Mouse (Mus musculus): ENCODE measurements at regions not wholly inside any gene's neighbourhood (a gene's known extent, or its start where the extent isn't known, plus 50 kb on each side); places are given as distances from the start of the nearest gene placed in this dataset.
"Not testable (repeated sequence)": the region's sequence is repeated elsewhere in the genome, so short reads cannot be mapped to it uniquely, and the experiment has no call there.

DNA sequence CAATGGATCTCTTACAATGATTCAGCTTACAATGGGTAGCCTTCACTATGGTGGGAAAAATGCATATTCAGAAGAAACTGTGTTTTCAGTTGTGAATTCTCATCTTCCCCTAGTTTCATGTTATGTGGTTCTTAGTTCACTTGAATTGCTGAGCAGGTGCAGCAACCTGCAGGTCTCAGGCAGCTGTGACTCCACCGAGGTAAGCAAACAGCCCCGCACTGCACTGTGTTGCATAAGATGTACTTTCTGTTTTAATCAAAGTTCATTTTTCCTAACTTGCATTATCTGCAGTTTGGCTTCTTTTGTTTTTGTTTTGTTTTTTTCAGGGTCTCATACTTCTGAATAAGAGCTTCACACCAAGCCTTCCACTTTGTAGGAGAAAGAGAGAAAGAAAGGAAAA lies 326.8 kb upstream of the Nectin3 start:
- intact Hi-C loops (cut with DNase I): no loop called here
- DNase-seq (ENCODE audit: extremely low spot score in 1 of 2, low spot score in 2 of 2): no peak

DNA sequence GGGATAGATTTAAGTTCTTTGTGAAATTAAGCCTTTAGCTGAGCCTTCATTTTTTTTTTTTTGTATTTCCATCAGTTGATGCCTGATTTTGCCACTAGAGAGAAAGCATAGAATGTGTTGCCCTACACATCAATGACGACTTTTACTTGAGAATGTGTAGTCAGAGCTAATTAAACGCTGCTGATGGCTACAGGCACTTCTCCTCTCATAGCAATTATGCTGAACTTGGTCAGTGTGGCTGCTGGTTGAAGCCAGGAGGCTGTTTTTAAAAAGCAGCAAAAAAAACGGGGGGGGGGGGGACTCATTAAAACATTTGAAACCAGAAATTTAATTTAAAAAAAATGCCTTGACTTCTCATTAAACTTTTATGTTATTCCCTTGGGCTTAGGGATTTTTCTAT lies 324.4 kb upstream of the Nectin3 start:
- intact Hi-C loops (cut with DNase I): no loop called here
- no peak for DNase-seq (ENCODE audit: extremely low spot score in 1 of 2, low spot score in 2 of 2)

DNA sequence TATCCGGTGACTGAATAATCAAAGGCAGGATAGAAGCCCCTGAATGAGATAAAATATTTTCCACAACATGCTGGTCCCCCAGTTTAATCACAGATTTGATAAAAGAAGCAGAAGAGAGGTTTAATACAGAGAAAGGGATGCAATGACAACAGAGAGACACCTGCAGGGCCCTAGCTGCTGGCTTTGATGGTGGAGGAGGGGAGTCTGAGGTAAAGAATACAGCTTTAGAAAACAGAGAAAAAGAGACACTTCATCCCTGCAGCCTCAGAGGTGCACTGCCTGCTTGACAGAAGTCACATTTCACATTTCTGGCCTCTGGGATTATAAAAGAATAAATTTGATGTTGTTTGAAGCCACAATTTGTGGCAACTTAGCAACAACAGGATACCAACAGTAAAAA lies 319.9 kb upstream of the Nectin3 start:
- DNase-seq (ENCODE audit: extremely low spot score in 1 of 2, low spot score in 2 of 2): no peak
- intact Hi-C loops (cut with DNase I): no loop called here

- DNase-seq (ENCODE audit: extremely low spot score in 1 of 2, low spot score in 2 of 2); intact Hi-C loops (cut with DNase I): not testable (repeated sequence)
Observed at GRCm38 (mm10) chr16:46811835-46812234, 313.5 kb upstream of the Nectin3 start.

DNA sequence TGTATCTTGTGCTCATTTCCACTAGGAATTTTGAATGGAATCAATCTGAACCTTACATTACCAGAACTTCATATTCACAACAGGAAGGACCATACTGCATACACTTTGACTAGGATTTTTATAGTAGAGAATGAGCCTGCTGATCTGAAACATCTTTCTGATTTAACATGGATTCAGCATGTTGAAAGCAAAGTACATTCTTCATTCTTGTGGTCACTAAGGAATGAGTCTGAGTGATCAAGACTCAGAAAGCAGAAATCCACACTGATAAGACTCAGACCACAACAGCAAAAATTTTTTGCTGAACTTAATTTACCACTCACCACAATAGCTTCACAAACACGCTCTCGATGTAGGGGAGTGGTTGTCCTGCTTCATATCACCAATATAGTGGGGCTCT lies 309.2 kb upstream of the Nectin3 start:
- intact Hi-C loops (cut with DNase I): no loop called here
- no peak for DNase-seq (ENCODE audit: extremely low spot score in 1 of 2, low spot score in 2 of 2)

GRCm38 (mm10) chr16:46776367-46776766 lies 278.0 kb upstream of the Nectin3 start:
- DNase-seq (ENCODE audit: extremely low spot score in 1 of 2, low spot score in 2 of 2): no peak
- intact Hi-C loops (cut with DNase I): no loop called here

DNA sequence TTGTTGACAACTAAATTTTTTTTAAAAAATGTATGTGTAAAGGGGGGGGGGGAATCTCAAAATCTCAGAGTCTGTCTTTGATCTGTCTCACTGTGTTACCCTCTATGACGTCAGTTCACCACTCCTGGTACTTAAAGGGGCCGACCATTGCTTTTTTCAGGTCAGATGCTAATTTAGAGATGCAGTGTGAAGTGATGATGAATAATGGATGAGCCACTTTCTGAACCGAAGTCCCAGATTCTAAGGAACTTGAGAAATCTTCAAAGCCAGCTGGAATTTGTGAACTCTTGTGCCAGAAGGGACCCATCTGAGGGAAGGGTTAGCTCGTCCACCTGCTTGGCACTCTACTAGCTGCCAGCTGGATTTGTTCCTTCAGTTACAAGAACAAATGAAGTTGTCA lies 271.1 kb upstream of the Nectin3 start:
- no peak for DNase-seq (ENCODE audit: extremely low spot score in 1 of 2, low spot score in 2 of 2)
- intact Hi-C loops (cut with DNase I): no loop called here

DNA sequence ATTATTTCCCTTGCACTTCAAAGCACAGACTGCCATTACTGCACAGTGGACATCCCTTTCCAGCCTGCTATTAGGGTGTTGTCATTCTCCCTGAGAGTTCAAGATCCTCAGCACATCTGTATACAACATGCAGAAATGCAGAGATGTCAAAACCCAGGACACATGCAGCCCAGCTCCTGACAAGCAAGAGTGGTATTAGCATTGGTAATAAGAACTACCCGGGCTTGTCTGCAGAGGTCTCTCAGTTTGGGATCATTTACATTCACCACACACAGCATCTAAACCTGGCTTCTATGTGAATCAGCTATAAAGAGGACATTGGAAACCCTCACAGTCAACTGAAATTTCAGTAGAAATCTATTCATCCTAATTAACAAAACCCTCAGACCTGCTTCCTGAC lies 270.1 kb upstream of the Nectin3 start:
- intact Hi-C loops (cut with DNase I): no loop called here
- no peak for DNase-seq (ENCODE audit: extremely low spot score in 1 of 2, low spot score in 2 of 2)

DNA sequence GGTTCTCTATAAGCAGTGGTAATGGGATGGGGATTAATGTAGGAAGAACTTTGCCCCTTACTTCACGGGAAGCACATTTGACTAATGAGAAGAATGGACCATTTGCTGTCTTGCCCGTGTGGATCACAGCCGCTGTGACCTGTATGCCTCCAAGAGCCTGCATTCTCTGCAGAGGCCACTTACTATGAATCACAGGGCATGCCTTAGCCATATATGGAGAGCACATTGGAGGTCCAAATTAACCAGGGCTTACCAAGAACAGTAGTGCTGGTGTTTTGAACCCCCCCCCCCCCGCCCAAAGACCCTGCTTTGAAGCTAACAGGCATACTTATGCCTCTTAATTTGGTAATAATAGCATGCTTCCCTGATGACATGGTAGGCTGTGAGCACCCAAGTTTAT lies 236.8 kb upstream of the Nectin3 start:
- intact Hi-C loops (cut with DNase I): no loop called here
- DNase-seq (ENCODE audit: extremely low spot score in 1 of 2, low spot score in 2 of 2): no peak

GRCm38 (mm10) chr16:46728424-46728823 lies 230.1 kb upstream of the Nectin3 start:
- no peak for DNase-seq (ENCODE audit: extremely low spot score in 1 of 2, low spot score in 2 of 2)
- intact Hi-C loops (cut with DNase I): no loop called here

GRCm38 (mm10) chr16:46723660-46724059 lies 225.3 kb upstream of the Nectin3 start:
- DNase-seq (ENCODE audit: extremely low spot score in 1 of 2, low spot score in 2 of 2): no peak
- intact Hi-C loops (cut with DNase I): no loop called here

DNA sequence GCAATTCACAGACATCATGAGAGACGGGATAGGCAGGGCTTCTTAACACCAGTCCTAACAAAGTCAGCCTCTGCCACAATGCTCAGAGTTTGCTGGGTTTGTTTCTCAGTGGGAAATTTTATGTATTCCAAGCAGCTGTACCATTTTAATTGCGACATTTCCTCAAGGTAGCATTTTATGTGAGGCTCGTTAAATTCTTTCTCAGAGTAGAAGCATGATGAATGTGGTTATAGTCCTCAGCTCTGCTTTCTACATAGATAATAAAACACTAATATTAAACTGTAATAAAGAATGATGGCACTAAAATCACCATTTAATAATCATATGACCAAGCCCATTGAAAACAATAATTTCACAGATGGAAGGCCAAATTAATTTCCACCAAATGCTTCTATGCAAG lies 181.5 kb upstream of the Nectin3 start:
- DNase-seq (ENCODE audit: extremely low spot score in 1 of 2, low spot score in 2 of 2): no peak
- intact Hi-C loops (cut with DNase I): no loop called here

DNA sequence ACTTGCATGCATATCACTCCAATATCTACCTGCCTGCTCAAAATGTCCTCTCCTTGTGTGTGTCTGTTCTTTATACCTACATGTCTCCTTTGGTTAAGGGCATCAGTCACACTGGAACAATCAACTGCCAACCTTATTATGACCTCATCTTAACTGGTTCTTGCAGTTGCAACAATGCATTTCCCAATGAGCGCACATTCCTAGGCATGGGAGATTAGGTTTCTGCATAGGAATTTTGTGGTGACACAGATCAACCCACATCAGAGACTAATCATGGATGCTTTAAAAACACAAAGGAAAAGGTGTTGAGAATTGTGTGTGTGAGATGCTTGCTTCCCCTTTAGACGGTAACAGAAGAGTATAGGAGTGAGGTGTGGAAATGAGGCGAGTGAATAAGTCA lies 171.3 kb upstream of the Nectin3 start:
- intact Hi-C loops (cut with DNase I): no loop called here
- DNase-seq (ENCODE audit: extremely low spot score in 1 of 2, low spot score in 2 of 2): no peak

GRCm38 (mm10) chr16:46665566-46665965 lies 167.2 kb upstream of the Nectin3 start:
- intact Hi-C loops (cut with DNase I): no loop called here
- DNase-seq (ENCODE audit: extremely low spot score in 1 of 2, low spot score in 2 of 2): no peak

GRCm38 (mm10) chr16:46663008-46663407 lies 164.7 kb upstream of the Nectin3 start:
- DNase-seq (ENCODE audit: extremely low spot score in 1 of 2, low spot score in 2 of 2): no peak
- intact Hi-C loops (cut with DNase I): no loop called here

- intact Hi-C loops (cut with DNase I): no loop called here
- DNase-seq (ENCODE audit: extremely low spot score in 1 of 2, low spot score in 2 of 2): no peak
Observed at GRCm38 (mm10) chr16:46655041-46655440, 156.7 kb upstream of the Nectin3 start.

DNA sequence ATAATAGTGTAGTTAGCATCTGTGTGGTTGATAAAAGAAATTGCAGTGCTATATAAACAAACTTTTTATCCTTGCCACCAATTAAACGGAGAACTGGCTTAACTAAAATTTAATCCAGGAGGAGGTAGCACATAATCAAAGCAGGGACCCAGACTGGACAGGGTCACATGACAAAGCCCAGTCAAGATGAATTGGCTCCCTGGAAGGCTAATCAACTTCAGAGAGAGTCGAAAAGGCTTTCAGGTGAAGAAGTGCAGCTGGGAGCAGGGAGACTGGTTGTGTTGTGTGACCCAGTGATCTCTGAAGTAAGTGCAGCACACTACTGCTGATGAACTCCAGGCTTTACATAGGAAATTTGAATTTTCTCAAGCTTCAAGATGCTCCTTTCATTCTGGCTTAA lies 127.5 kb upstream of the Nectin3 start:
- intact Hi-C loops (cut with DNase I): no loop called here
- DNase-seq (ENCODE audit: extremely low spot score in 1 of 2, low spot score in 2 of 2): no peak

GRCm38 (mm10) chr16:46623246-46623645 lies 124.9 kb upstream of the Nectin3 start:
- intact Hi-C loops (cut with DNase I): no loop called here
- no peak for DNase-seq (ENCODE audit: extremely low spot score in 1 of 2, low spot score in 2 of 2)

GRCm38 (mm10) chr16:46619871-46620270 lies 121.5 kb upstream of the Nectin3 start:
- intact Hi-C loops (cut with DNase I): no loop called here

DNA sequence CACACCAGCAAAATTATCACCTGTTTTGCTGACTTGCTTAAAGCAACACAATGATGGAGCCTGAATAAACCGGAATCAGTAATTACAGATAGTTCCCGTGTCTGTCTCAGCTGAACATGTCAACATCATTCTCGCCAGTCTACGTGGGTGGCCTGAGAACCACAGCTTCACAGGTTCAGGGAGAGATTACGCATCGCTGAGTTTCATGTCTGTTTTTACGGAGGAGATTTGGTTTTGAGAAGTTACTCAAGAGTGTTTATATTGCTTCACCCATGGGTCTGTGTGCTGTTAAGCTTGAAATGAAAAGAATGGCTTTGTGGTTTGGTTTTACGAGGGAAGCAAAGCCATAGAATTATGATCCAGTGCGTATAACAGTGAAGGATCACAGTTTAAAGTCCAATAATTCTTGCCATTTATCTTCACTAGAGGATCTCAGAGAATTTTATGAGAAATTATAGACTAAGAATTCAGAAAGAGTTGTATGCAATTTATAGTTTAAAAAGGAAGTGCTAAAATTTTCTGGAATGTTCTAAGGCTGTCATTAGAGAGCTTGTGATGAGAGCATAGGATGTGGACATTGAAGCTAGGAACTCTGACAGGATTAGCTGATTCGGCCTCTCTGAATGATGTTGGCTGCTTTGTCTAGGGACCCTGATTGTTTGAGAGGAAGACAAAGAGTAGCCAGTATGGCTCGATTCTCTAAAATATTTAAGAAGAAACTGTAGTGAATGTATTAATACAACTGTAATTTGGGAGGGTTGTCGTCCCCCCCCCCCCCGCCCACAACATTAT lies 119.4 kb upstream of the Nectin3 start:
- intact Hi-C loops (cut with DNase I): no loop called here
- no peak for DNase-seq (ENCODE audit: extremely low spot score in 1 of 2, low spot score in 2 of 2)

More at GRCm38 (mm10) chr16:46619871-46620270, 121.5 kb upstream of the Nectin3 start:
- no peak for DNase-seq (ENCODE audit: extremely low spot score in 1 of 2, low spot score in 2 of 2)

DNA sequence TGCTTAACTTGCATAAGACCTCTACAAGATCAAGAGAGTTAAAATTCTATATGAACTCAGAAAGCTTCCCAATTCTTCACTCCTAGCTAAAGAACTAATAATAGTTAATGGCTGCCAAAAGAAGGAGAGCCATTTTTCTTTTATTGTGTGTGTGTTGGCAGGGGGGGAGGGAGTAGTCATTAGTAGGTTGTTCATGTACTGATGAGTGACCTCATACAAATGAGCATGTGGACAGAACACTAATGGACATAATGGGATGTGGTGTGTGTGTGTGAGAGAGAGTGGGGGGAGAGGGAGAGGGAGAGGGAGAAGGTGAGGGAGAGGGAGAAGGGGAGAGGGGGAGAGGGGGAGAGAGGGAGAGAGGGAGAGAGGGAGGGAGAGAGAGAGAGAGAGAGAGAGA lies 118.3 kb upstream of the Nectin3 start:
- DNase-seq (ENCODE audit: extremely low spot score in 1 of 2, low spot score in 2 of 2): no peak
- intact Hi-C loops (cut with DNase I): no loop called here

All from left cerebral cortex, postnatal 10 days (tissue).